Mouse (Mus musculus): ENCODE measurements around the gene Mycbpap.

DNA sequence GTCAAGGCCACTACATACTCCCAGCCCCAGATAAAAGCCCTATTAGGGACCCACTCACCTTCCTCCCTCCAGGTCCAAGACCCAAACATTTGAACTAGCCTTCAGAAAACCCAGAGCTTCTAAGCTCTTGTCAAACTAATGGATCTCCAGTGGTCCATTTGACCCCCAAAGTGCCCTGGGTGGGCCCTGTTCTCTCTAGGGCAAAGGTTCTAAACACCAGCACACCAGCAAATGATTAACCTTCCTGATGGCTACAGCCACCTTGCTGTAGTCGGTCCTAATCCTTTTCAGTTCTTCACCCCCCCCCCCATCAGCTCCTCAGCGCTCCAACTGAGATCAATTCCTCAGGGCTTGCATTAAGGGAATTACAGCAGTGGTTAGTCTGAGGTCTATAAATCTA, 57.4 kb downstream of the Mycbpap start:
- no peak for TF ChIP-seq CTCF (conservative IDR thresholded peaks at IDR 0.05; ENCODE audit: low read length)
- no peak for TF ChIP-seq POU5F1 (IDR thresholded peaks at IDR 0.05; ENCODE audit: borderline replicate concordance, low read length)
- no peak for TF ChIP-seq NANOG (IDR thresholded peaks at IDR 0.05; ENCODE audit: borderline replicate concordance, low read length)

All from E14TG2a.4 (cell line).